Mouse (Mus musculus) CH12.LX (cell line): Measurements from ENCODE around the gene Ppp1r18.

Experiments used
- CHD2 ChIP-seq: IDR thresholded peaks from 2 replicates; pipeline ENCODE4 v1.6.1; 2011; ENCODE audit warnings: low read length, improper control_type of control experiment
- MAFK ChIP-seq: IDR thresholded peaks from 2 replicates; pipeline ENCODE4 v1.6.1; 2011; ENCODE audit warnings: low read length, improper control_type of control experiment; ENCODE audit not compliant: insufficient replicate concordance
- MAX ChIP-seq: IDR thresholded peaks from 2 replicates; pipeline ENCODE4 v1.6.1; 2011; ENCODE audit warnings: low read length, improper control_type of control experiment
- POLR2A ChIP-seq: IDR thresholded peaks from 2 replicates; pipeline ENCODE4 v1.6.1; 2011; ENCODE audit warnings: low read depth, mild to moderate bottlenecking, improper control_type of control experiment, low read length

- no peak for TF ChIP-seq MAX
- no peak for TF ChIP-seq MAFK
- TF ChIP-seq POLR2A: no peak
- TF ChIP-seq CHD2: no peak
Observed at GRCm38 (mm10) chr17:35900636-35901035, 35.2 kb downstream of the Ppp1r18 start.
